Mouse (Mus musculus): ENCODE measurements around the gene Mrgprf.

- no peak for TF ChIP-seq POLR2A (IDR thresholded peaks at IDR 0.05; ENCODE audit: insufficient read depth, low read depth, low read length)
- no peak for TF ChIP-seq CTCF (IDR thresholded peaks at IDR 0.05; ENCODE audit: insufficient read depth, low read depth, low read length)
Observed at GRCm38 (mm10) chr7:145332376-145333041, 31.9 kb downstream of the Mrgprf start.

Measured in olfactory bulb, adult 2 months (tissue).